Mouse (Mus musculus) cerebellum, postnatal 25 days (tissue): ENCODE results near the gene Rnase2b.
A peak's percentile ranks its signal among the peaks of the same experiment; 100 is the strongest.
"Not testable (repeated sequence)": the region's sequence is repeated elsewhere in the genome, so short reads cannot be mapped to it uniquely, and the experiment has no call there.

Source experiments
- DNase-seq, 2 experiments: peaks; one replicate each; pipeline ENCODE4 v3.0.0; 2021; ENCODE audit warnings: mixed read lengths in 2 of 2

Rnase2b gene

GRCm38 (mm10) chr14:51161976-51162375 is at the start of gene Rnase2b:
Gene Rnase2b, plus strand, starts transcription at chr14:51162260.
- DNase-seq = not testable (repeated sequence)

DNA sequence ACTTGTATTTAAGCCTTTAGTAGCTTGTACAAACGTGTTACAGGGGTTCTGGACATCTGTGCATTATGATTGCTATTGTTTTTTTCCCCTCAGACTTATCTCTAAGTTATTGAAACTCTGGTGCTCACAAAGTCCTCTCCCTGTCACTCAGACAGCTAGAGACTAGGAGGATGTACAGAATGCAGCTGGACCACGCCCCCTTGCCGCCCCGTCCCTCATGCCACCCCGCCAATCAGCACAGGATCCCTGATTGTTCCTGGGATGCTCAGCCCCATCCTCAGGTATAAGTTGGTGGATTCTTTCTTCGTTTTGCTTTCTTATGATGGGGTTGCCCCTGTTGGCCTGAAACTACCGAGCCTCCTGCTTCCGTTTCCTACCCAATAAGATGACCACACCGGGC is 48.6 kb upstream of the Rnase2b start:
- no peak for DNase-seq

DNA sequence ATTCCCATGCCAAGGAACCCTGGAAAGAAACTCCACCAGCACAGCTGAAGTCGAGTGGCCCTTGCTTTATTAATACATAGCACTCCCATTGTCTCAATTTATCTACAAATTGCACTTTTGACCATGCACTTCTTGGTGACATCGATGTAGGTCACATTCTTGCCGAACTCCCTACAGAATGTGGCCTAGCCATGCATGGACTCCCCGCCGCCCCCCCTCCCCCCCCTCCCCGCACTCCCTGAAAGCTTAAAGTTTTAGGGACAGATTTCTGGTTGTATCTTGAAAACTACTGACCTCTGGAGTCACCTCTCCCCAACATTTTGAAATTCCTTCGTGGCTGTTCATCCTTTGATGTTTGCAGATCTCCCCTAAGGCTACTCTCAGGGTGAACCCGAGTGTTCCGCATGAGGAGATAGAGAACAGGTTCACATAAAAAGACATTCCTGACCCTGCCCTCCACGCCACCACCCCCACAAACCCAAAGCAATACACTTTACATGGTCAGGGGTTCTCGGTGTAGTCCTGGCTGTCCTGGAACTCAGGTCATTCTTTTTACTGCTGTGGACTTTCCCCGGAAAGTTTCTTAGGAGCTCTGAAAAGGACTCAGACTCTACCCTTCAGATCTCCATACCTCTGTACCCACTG is 48.0 kb upstream of the Rnase2b start, which contains the start of gene Eddm3b:
Eddm3b (plus strand) TSS at position 511 of the 645 bp plus-strand sequence.
- no peak for DNase-seq

DNA sequence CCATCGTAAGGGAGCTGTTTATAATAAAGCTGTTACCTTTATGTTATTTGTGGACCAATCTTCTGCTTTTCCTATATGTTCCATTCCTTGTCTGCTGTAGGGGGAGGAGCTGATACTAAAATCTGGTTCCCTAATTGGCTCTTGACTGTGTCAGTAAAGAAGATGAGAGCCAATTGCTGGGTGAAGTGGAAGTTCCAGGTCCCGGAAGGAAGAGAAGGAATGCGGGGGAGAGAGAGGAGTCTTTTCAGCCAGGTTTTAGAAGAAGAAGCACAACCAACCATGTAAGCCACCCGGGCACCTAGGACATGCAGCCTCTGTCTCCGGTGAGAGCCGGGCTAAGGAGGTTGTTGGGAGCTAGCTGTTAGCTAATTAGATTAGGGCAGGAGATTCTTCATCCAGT is 36.4 kb upstream of the Rnase2b start:
- DNase-seq = no peak

GRCm38 (mm10) chr14:51127648-51128258 is 34.3 kb upstream of the Rnase2b start:
- no peak for DNase-seq

DNA sequence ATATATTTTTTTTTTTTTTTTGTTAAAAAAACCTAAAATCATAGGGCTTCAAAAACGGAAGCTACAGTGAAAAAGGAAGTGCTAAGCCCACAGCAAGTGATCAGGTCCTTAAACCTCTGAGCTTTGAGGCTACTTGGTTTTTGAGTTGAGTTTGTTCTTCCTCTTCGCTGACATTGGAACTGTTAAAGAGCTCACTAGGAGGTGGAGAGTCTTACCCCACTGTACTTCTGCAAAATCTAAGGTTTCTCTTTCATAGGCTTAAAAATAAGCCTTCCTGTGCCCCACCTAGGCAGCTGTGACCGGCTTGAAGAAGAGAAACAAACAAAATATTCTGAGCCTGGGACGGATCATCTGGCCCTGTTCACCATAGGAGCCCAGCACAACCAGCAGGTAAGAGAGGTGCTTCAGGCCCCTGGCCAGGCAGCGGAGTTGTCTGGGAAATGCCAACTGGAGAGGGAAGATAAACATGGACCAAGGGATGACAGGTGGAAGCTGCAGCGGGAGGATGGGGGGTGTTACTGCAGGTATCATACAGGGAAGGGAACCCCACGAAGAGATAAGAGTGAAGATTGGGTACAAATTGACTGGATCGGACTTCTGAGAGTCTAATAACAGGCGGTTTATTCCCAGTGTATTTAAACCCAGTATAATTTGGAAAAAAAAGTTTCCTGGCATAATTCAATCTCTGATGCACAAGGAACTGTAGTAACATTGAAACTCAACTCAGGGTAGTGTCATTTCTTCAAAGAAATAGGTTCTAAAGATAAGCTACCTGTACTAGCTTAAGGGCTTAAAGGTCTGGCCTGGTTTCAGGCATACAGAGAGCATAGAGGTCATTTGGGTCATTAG is 33.1 kb upstream of the Rnase2b start:
- no peak for DNase-seq

- no peak for DNase-seq
Measured at GRCm38 (mm10) chr14:51129624-51129975, 32.5 kb upstream of the Rnase2b start.

DNA sequence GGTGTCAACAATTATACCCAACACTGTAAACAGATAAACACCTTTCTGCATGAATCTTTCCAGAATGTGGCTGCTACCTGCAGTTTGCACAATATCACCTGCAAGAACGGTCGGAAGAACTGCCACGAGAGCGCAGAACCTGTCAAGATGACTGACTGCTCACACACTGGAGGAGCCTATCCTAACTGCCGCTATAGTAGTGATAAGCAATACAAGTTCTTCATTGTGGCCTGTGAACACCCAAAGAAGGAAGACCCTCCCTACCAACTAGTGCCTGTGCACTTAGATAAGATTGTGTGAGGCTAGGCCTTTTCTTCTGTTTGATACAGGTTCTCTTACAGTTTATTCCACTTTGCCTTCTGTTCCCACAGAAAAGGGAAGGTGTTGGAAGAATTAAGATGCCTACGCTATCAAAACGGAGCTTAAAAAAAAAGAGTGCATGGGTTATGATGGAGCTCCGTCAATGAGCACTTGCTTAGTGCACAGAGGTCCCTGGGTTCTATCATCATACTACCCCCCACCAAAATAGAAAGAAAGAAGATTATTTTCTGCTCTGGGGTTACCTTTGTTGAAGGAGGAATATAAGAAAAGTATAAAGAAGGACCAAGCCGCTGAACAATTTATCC is 31.6 kb upstream of the Rnase2b start:
- DNase-seq = no peak

DNA sequence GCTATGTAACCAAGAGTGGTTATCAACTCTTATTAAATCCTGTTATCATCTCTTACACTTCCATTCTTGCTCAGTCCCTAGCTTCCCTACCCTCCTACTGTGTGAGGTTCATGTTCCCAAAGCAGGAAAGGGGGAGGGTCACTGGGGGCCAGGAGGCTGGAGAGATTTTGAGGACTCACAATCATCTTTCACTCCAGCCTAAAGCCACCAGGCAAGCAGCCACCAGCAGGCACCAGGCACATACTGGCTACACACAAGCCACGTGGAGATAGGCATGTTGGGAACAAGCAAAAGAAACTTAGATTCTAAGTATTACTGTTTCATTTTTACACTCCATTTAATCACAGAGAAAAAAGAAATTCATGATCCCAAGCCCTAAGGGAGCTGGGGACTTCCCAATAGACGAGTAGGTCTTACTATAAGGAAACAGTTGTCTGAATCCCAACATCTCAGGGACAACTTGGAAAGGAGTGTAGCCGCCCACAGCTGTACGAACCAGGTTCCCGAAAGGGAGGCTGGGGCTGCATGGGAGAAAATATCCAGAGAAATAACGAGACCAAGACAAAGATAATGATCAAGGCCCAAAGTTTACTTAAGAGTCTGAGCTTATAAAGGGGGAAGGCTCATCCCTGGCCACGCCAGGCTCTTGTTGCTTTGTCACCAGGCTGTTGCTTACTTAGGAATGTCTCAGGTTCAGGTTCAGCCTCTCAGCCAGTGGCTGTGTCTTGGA is 30.8 kb upstream of the Rnase2b start:
- DNase-seq = no peak

DNA sequence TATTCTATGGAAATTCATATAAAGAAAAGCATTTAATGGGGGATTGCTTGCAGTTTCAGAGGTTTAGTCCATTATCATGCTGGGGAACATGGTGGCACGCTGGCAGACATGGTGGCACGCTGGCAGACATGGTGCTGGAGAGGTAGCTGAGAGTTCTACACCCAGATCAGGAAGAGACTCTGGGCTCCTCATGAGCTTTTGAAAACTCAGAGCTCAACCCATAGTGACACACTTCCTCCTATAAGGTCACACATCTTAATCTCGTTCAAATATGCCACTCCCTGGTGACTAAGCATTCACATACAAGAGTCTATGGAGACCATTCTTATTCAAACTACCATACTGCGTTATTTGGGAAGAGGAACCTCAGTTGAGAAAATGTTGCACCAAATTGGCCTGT is 29.7 kb upstream of the Rnase2b start:
- no peak for DNase-seq

- no peak for DNase-seq
Measured at GRCm38 (mm10) chr14:51140342-51140741, 21.7 kb upstream of the Rnase2b start.

DNA sequence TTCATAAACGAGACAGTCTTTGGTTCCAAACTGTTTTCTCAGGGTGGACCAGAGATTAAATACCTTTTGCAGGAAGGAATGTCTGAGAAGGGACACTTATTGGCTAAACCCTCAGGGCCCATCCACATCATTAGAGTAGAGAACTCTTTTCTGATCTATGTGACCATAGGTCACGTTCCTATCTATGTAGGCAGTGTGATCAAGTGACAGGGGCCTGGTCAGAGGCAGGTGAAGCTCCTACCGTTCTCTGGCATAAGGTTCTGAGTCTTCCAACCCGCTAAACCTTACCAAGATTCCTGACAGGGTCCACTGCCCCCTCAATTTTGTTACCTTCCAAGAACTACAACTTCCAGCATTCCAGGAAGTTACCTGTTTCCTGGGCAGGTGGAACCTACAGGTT is 19.9 kb upstream of the Rnase2b start:
- no peak for DNase-seq

GRCm38 (mm10) chr14:51142568-51142967 is 19.5 kb upstream of the Rnase2b start:
- no peak for DNase-seq

DNA sequence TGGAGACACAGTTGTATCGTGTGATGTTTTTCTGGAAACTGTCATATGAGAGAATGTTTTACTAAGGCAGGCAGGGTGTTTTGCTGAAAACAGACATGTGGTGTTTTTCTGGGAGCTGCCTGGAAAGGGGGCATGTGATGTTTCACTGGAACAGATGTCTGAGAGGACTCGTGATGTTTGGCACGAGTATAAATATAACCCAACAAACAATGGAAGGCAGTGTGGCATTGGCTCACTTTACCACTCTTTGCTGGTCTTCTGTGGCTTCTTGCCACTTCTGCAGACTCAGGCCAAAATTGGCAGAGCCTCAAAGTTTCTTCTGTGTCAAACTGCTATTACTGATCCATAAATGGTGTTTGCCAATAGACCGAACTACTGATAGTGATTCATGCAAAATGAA is 18.8 kb upstream of the Rnase2b start:
- no peak for DNase-seq

- DNase-seq = no peak
Measured at GRCm38 (mm10) chr14:51143937-51144336, 18.1 kb upstream of the Rnase2b start.

DNA sequence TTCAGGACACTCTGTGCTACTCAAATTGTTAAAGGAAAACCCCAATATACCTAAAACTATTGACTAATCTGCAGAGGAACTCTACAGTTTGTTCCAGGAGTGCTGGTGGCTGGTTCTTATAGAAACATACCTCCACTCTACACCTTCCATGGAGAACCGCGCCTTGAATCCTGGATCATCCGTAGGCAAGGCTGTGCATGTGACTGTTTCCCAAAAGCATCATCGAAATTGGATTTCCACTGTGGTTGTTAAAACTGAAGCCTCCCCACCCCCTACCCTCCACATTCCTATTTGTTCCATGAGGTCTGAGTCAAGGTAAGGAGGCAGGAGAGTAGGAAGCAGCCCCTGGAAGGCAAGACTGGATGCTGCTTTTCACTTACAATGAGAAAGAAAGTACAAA is 17.6 kb upstream of the Rnase2b start:
- DNase-seq = no peak

GRCm38 (mm10) chr14:51145521-51145920 is 16.5 kb upstream of the Rnase2b start:
- DNase-seq = peak; percentile 17 to 53

GRCm38 (mm10) chr14:51146685-51147084 is 15.4 kb upstream of the Rnase2b start, which contains the start of gene Rnase1:
Gene Rnase1, minus strand, starts transcription at chr14:51146785.
- no peak for DNase-seq

DNA sequence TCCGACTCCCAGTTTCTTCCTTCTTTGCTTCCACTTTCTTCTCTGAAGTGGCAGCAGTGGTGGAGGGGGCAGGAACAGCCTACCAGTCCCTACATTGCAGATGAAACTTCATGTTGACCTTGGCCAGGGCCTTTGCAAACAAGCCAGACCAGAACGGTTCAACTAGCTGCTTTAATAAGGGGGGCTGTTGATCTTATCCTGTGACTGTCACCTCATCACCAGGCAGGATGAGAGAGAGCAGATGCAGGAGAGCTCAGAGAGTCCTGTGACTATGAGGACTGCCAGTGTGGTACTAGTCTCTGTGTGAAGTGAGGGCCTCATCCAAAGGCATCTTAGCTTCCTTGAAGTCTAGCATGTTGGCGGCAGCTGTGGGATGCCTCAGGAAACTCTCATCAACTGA is 14.1 kb upstream of the Rnase2b start:
- DNase-seq = no peak

- DNase-seq = no peak
Measured at GRCm38 (mm10) chr14:51149164-51149563, 12.9 kb upstream of the Rnase2b start.

GRCm38 (mm10) chr14:51150206-51150831 is 11.7 kb upstream of the Rnase2b start:
- no peak for DNase-seq

DNA sequence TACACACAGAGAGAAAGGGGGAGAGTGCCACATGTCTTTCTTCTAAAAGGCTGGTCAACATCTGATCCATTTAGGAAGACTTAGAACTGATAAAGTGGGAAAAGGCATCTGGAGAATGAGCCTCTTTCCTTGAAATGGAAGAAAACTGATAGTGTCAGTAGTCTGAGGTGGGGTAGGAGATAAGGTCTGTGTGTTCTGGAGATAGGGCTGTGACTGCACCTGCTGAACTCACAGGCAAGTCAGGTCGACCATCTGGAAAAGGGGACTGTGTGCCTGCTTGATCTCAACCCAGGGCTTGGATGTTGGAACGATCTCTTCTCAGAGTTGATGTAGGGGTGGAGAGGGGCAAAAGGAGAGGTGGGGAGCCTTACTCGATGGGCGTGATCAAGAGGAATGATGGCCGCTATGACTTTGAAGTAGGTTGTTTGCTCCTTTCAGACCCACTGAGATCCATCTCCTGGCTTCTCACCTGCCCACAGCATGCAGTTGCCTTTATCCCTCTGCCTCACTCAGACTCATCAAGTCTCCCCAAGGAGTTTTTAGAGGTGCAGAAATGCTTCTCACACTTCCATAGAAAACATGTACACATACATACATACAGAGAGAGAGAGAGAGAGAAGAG is 9.7 kb upstream of the Rnase2b start:
- no peak for DNase-seq
